Mouse (Mus musculus): ENCODE measurements at regions not wholly inside any gene's neighbourhood (a gene's known extent, or its start where the extent isn't known, plus 50 kb on each side); places are given as distances from the start of the nearest gene placed in this dataset.

DNA sequence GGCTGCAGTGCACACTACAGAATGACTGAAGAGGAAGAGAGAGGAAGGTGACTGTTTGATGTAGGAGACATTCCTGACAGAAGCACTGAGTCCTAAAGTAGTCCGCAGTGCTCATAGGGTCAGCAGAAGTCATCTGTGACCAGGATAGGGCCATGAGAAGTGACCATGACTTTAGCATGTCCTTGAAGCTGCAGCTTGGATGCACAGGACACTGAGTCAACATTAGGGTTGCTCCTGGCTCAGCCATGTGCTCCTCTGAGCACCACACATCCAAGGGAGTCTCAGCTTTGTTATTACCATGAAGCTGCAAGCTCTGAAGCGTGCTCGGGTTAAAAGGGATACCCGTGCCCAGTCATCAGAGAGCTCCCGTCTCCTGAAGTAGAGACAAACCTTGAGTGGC, 164.3 kb downstream of the Rap2a start:
- TF ChIP-seq CTCF (IDR thresholded peaks at IDR 0.05) (no peak), POLR2A (IDR thresholded peaks at IDR 0.05; ENCODE audit: insufficient read depth, low read depth, low read length) (no peak), EP300 (IDR thresholded peaks at IDR 0.05; ENCODE audit: insufficient read depth, low read depth, low read length) (no peak)

Measured in heart, adult 2 months (tissue).